Mouse (Mus musculus) gastrocnemius, postnatal 14 days (tissue): ENCODE measurements around the gene Csf3. TPM values are rescaled to one million over a fixed set of nuclear protein-coding genes. Genes with fewer than 3 reads are reported as not detected.
A peak's percentile ranks its signal among the peaks of the same experiment; 100 is the strongest.
"Not testable (repeated sequence)": the region's sequence is repeated elsewhere in the genome, so short reads cannot be mapped to it uniquely, and the experiment has no call there.

Experiments used
- DNase-seq: peaks from one replicate; pipeline ENCODE4 v3.0.0; 2021; ENCODE audit warnings: mixed read lengths
- intact Hi-C: fragments of 180-260 bp; cut with DNase I; formaldehyde crosslinking; loops from one replicate; pipeline ENCODE4 v1.15.1; 2025; ENCODE audit warnings: low total_unique reads
- total RNA-seq, 2 experiments: library from RNA; stranded (reverse); gene quantifications; 2 replicates each; pipeline ENCODE4 v1.2.3; 2021

The Csf3 gene
- total RNA-seq, 2 experiments from 2014 or later: not detected

DNA sequence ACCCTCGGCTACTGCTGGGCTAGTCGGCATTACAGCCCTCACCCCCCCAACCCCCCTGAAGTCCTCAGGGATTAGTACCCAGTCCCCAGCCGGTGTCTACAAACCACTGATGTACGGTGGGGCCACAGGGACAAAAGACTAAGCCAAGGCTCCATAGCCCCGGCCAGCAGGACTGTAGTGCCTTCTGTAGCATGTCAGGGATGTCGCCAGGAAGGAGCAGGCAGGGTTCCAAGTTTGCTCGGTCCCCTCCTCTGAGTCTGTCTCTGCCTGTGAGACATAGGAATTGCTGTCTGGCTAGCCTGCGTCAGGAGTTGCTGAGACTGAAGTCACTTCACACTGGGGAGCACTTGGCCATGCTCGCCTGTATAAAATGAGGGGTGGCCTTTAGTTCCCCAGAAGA, 6.8 kb upstream of the Csf3 start:
- intact Hi-C loops: no loop called here

GRCm38 (mm10) chr11:98695408-98695807, 5.7 kb upstream of the Csf3 start:
- DNase-seq: peak; percentile 6
- intact Hi-C loops: loop anchor here (5.0 kb wide), 1 partner anchor 92 kb away; no protein-coding TSS in a partner anchor

More for the DNA sequence above, 6.8 kb upstream of the Csf3 start:
- no peak for DNase-seq

DNA sequence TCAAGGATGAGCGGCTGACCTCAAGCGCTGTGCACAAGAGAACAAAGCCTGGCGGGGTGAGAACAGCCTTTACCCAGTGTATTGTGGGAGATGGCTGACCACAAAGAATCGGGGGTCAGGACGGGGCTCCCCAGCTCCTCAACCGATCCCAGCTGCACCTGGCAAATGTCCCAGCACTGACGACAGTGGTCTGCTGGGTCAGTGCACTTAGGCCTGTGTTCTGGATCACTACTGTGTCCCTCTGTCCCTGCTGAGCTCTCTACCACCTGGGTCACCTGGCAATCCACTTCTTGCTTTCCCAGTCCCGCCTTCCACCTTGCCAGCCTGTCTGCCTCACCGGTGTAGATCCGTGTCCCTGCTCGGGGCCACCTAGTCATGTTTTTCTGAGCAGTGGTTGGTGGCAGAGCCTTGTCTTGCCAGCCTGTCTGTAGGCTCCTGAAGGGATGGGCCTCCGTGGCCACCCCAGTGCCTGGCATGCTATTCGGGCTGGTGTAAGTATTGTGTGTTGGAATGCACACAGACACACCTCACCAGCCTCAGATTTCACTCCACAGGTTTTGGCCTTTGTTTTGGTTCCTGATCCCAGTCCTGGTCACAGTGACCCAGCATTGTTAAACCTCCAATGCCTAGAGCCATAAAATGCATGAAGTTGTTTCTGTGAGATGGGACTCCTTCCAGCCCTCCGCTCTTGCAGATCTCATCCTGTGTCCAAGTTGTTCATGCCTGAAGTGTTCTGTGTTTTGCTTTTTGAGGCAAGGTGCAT, 4.4 kb upstream of the Csf3 start:
- peak; percentile 19 for DNase-seq
- intact Hi-C loops: loop anchor here (5.0 kb wide), 1 partner anchor 91 kb away; no protein-coding TSS in a partner anchor

- intact Hi-C loops: loop anchor here (5.0 kb wide), 1 partner anchor 90 kb away; no protein-coding TSS in a partner anchor
Observed at GRCm38 (mm10) chr11:98697225-98697624, 3.8 kb upstream of the Csf3 start.

GRCm38 (mm10) chr11:98698849-98699640, 2.0 kb upstream of the Csf3 start:
- peak; percentile 3 for DNase-seq
- intact Hi-C loops: loop anchor here (5.0 kb wide), 1 partner anchor 88 kb away; no protein-coding TSS in a partner anchor

More at GRCm38 (mm10) chr11:98697225-98697624, 3.8 kb upstream of the Csf3 start:
- peak; percentile 2 for DNase-seq

DNA sequence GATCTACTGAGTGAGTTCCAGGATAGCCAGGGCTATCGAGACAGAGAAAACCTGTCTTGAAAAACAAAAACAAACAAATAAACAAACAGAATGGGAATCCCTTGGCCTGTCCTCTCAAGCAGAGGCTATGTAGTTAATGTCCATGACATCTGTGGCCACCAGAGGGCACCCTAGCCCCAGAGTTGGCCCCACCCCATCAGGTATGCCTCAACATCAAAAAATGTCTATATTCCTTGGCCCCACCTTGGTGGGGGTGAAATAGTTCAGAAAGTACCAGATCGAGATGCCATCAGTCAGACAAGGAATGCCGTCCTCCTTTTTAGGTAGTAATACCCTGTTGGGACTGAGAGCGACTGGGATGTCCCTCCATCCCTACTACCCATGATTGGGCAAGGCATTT, 1.2 kb upstream of the Csf3 start:
- intact Hi-C loops: loop anchor here (5.0 to 10.0 kb wide), 3 partner anchors 87 to 205 kb away; partner anchors contain the start of gene Cdc6
- peak; percentile 75 for DNase-seq

DNA sequence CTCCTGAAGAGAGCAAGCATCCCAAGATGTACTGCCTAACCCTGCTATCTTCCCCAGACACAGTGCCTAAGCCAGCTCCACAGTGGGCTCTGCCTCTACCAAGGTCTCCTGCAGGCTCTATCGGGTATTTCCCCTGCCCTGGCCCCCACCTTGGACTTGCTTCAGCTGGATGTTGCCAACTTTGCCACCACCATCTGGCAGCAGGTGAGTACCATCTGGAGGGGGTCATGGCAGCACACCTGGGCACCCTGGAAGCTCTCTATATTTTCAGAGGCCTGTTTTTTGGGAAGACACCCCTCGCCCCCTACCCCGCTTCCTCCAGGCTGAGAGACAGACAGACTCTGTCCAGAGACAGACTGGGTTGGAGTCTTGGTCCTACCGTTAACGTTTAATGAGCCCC, 1.3 kb downstream of the Csf3 start:
- intact Hi-C loops: loop anchor here (5.0 to 10.0 kb wide), 2 partner anchors 125 to 202 kb away; partner anchors contain the start of gene Cdc6
- DNase-seq: no peak

DNA sequence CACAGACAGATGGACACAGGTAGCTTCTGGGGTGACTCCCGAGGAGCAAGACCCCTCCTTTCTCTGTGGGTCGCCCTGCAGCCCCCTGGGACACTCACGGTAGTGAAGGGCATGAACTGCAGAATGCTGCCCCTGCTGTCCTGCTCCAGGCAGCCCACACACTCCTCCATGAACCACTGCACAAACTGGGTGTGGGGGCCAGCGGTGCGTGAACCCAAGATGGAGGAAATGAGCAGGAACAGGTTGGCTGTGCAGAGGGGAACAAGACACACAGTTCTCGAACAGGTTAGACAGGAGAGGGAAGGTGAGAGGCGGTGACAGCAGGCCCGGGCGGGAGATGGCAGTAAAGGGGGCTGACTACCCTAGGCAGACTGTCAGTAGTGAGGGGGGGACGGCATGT, 4.0 kb downstream of the Csf3 start:
- intact Hi-C loops: loop anchor here (10.0 kb wide), 1 partner anchor 200 kb away; the partner anchor contains the start of gene Cdc6
- no peak for DNase-seq

GRCm38 (mm10) chr11:98707401-98708281, 6.6 kb downstream of the Csf3 start:
- peak; percentile 63 for DNase-seq
- intact Hi-C loops: loop anchor here (10.0 kb wide), 1 partner anchor 197 kb away; the partner anchor contains the start of gene Cdc6

GRCm38 (mm10) chr11:98708282-98708956, 7.4 kb downstream of the Csf3 start:
- DNase-seq: no peak
- intact Hi-C loops: loop anchor here (10.0 kb wide), 1 partner anchor 196 kb away; the partner anchor contains the start of gene Cdc6

DNA sequence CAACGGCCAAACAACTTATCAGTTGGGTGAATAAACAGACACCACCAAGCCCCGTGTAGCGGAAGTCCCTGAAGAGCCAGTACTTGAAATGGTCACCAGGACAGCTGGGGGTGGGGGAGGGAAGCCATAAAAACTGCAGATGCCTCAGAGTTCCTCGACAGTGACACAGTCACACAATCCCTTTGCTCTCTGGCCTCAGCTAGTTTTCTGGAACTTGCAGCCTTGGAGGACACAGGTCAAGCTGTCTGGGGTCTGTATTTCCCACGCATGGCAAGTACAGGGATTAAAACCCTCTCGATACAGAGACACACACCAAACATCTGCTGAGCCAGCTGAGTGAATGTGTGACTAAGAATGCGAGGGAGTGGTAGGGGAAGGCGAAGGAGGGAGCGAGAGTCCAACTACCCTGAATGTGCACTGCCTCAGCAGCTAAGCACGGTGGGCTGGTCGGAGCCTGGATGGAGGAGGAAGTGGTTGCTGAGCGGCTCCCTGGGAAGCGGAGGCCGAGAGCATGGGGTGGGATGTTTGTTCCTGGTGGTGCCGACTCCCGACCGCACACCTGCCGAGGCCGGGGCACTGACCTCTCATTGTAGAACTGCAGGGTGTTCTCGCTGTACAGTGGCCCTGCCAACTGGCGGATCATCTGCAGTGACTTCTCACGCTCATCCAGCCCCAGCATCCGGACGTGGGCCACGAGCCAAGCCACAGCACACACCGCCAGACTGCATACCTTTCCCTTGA, 8.1 kb downstream of the Csf3 start:
- peak; percentile 42 for DNase-seq
- intact Hi-C loops: loop anchor here (10.0 kb wide), 1 partner anchor 196 kb away; the partner anchor contains the start of gene Cdc6

DNA sequence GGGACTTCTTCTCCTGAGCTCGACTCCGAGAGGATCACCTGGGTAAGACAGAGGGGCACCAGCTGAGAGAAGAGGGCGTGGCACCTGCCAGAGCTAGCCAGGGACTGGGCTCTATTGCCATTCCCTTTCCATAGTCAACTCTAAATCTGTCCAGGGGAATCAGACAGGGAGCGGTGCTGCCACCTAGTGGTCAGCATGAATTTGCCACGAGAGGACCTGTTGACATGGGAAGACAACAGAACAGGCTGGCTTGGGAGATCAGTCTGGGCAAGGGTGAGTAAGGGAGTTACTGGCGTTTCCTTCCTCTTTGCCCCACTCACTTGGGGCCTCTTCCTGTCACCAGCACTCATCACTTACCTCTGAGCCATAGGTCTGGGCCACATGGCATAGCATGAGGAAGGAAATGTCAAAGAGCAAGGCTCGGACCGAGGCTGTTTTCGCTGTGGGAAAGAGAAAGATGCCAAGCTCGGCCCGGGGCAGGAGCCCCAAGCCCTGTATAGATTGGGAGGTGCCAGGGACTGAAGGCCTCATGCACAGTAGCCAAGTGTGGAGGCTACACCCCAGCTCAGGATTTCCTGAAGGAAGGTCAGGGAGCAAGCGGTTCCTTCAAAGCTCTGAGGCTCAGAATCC, 9.5 kb downstream of the Csf3 start:
- peak; percentile 82 for DNase-seq
- intact Hi-C loops: no loop called here

GRCm38 (mm10) chr11:98711046-98711434, 10.0 kb downstream of the Csf3 start:
- no peak for DNase-seq
- intact Hi-C loops: no loop called here

DNA sequence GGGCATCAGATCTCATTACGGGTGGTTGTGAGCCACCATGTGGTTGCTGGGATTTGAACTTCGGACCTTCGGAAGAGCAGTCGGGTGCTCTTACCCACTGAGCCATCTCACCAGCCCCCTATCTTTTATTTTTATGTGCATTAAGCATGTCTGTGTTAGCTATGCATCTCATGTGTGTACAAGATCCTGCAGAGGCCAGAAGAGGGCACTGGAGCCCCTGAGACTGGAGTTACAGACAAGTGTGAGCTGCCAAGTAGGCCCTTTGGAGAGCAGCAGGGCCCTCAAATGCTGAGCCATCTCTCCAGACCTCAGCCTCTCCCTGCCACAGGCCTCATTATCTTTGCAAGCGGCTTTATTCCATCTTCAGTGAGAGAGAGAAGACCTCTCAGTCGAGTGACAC, 10.9 kb downstream of the Csf3 start:
- DNase-seq, intact Hi-C loops: not testable (repeated sequence)

DNA sequence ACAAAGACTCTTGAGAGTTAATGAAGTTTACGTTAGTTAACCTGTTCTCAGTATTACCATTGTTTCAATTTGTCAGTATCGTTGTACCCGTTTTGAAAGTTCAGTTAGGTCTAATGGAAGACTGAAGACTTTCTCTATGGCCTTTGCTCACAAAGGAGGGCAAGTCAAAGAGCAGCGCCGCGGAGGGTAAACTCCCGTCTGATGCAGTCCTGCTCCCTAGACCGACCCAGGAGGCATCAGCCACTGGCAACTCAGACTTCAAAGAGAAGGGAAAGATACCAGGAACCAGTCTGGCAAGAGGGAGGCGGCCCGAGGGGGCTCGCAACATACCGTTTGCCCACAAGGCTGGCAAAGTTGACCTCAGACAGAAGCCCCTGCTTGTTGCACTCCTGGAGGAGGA, 12.6 kb downstream of the Csf3 start:
- intact Hi-C loops: no loop called here
- no peak for DNase-seq

DNA sequence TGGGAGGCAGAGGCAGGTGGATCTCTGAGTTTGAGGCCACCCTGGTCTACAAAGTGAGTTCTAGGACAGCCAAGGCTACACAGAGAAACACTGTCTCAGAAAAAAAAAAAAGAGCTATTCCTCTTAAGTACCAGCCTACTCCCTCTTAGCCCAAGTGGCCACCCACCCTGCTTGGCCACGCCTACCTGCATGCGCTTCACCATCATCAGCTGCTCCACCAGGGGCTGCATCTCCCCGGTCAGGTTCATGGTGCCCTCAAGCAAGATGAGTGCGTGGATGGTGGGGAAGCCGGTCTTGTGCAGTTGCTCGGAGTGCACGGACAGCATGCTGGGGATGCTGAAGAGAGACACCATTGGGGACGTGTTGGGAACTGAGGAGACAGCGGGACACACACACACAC, 14.9 kb downstream of the Csf3 start:
- DNase-seq: no peak
- intact Hi-C loops: no loop called here

- intact Hi-C loops: no loop called here
- peak; percentile 83 for DNase-seq
Observed at GRCm38 (mm10) chr11:98717904-98718303, 16.8 kb downstream of the Csf3 start.
